Mouse (Mus musculus) common myeloid progenitor, adult 5-6 weeks (primary cell): Measurements from ENCODE around the gene Paqr4. TPM values are rescaled to one million over a fixed set of nuclear protein-coding genes. Genes with fewer than 3 reads are reported as not detected.

Source experiments
- ATAC-seq: replicated peaks from 2 replicates; pipeline ENCODE4 v1.8.0; 2016; ENCODE audit warnings: low read depth, mild to moderate bottlenecking, moderate TSS enrichment, inconsistent platforms; ENCODE audit not compliant: poor library complexity, severe bottlenecking
- total RNA-seq: library from RNA; stranded (forward); fragments of 200-1000, 187-1606 nt; gene quantifications from 2 replicates; pipeline ENCODE4 v1.2.3, GENCODE M21; 2017

The Paqr4 gene
- total RNA-seq, 1 experiment from 2014 or later = 5.3 TPM

DNA sequence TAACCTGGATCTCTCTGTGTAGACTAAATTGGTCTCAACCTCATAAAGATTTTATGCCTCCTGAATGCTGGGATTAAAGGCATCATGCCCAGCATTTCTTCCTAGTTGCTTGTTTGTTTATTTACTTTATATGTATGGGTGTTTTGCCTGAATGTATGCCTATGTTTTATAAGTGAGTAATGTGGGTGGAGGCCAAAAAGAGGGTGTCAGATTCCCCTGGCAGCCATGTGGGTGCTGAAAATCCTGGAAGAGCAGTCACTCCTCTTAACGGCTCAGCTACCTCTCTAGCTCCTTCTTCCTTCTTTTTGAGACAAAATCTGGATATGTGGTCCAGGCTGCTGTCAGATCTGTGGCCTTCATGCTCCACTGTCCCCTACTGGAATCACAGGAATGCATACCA is 10.2 kb downstream of the Paqr4 start:
- no peak for ATAC-seq

DNA sequence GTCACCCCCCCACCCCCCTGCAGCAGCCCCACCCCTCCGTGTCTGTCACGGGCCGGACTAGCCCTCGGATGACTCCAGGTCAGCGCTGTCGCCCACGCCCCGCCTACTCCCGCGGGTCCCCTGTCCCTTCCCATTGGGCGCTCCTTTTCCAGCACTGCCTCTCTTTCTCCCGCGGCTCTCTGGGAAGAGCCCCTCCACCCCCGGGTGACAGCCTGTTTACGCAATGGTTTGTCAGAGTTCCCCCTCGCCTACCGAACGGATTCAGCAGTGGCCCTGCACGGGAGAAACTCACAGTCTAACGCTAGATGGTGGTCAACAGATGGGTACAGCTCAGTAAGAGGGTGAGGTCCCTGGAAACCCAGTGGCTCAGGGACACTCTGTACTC is 13.9 kb downstream of the Paqr4 start:
- peak; percentile 85 for ATAC-seq

DNA sequence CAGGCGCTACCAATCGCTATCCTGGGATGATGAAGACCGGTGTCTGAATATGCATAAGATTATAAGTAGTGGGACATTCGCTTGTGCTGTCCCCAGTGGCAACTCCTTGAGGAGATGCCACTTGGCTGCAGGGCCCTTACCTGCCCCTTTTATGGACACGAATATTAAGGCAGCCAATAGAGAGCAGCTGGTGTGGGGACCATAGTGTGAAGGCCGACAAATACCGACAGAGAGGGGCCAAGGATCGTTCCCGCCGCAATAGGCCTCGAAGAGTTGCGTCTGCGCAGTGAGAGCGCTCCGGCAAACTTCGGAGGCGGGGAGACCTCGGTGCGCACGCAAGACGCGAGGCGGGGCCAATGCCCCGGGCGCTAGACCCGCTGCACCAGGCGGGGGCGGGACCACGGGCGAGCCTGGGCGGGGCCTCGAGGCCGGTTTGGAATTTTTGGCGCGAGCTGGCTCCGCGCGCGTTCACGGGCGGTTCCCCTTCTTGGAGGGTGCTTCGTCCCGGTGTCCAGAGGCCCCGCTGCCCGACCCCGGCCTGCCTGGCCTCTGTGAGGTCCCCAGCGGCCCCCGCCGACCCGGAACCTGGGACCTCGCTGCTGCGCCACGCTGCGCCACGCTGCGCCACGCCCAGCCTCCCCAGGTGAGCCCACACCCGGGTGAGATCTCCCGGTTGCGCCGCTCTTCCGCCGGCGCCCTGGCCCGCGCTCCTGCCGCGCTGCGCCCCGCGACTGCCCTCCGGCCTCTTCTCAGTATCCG is 14.5 kb downstream of the Paqr4 start, which contains the start of gene Pkmyt1:
TSS of gene Pkmyt1 (plus strand) at position 338 of the 759 bp plus-strand sequence.
- peak; percentile 85 for ATAC-seq

DNA sequence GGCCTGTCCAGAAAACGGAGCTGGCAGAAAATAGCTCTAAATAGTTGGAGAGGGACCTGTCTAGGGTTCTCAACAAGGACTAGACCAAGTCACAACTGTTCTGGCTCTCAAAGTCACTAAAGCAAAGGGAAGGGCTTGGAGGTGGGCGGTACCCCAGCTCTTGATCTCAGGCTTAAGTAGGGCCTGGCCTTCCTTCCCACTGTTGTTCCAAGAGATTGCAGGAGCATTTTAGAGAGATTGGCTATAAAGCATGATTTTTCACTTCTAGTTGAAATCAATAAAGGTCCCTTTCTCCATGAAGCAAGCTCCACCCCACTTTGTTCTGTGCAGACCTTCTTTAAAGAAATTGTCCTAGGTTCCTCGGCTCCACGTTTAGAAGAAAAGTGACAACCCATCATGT is 15.2 kb downstream of the Paqr4 start:
- no peak for ATAC-seq

DNA sequence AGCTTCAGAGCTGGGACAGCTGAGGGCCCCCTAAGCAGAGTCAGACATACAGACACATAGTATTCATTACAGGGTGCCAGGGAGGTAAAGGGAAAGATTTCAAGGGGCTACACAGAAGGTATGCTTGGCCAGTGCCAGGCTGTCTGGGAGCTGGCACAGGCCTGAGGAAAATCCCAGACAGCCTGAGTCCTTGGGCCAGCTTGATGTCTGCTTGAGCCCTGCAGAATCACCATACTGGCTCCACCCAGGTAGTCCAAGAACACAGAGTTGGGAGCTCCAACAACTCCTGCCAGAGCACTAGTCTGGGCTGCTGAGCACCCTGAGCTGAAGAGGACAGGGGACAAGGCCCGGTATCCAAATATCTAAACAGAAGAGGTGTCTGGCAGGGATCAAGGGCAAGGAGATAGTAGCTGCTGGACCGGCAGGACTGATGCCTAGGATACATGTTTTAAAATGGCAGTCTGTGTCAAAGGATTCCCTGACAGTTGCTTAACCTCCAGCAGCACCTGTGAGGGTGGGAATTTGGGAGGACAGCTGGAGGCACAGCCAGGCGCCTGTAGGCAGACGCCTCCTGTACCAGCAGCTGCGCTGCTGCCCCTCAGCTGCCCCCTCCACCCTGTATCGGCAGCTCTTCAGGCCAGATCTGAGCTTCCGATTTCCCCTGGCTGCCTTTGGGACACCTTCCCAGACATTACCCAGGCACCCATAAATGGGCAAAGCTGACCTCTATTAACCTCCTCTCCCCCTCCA is 18.1 kb downstream of the Paqr4 start, which contains the start of gene 1520401A03Rik:
TSS of gene 1520401A03Rik (minus strand) at position 408 of the 750 bp plus-strand sequence.
- no peak for ATAC-seq

DNA sequence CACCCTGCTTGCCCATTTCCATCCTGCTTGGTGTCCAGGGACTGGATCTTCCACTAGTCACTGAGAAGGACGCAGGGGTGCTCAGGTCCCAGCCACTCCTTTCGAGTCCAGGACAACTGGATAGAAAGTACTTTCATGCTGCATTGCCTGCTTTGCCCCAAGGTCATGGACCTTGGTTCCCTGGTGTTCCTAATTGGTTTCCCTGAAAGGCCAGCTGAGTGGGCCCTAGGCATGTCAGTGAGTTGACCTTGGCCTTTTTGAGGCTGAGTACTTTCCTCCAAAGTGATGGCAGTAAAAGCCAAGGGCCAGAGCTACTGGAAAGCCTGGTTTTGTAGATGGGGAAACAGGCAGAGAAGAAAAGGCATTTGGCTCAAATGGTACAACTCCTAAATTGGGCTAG is 18.8 kb downstream of the Paqr4 start:
- no peak for ATAC-seq

DNA sequence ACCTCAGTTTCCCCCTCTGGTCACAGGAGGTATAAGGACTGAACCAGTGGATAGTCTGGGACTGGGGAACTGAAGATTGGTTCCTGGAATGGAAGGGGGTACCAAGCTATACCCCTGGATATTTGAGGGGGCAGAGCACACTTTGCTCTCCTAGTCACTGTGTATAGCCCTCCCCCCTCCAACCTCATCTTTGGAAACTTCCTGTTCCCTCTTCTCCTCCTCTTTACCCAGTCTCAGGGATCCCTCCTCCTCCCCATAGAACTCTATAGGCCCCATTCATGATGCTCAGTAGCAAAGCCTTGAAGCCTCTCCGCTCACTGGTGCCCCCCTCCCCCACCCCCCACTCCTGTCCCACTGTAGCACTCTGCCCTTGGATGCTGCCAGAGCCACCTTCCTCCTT is 21.2 kb downstream of the Paqr4 start:
- ATAC-seq = 0 out of 2 replicates have a peak, but pooled peaks have one; percentile 15

DNA sequence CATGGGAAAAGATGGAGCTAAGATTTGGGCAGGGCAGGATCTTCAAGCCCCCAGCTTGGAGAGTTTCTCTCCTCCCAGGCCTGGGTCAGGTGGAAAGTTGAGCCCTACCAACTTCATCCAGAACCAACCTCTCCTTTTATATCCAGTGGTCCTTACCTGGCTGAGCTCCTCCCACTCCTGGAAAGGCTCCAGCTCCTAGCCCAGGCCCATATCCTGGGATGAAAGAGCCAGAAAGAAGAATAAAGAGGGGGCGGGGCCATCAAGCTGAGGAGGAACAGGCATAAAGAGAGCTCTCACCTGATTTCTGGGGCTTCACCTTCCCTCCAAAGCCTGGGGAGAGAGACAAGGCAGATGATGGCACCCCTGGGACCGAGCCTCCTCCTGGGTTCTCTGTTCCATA is 23.7 kb downstream of the Paqr4 start:
- no peak for ATAC-seq

DNA sequence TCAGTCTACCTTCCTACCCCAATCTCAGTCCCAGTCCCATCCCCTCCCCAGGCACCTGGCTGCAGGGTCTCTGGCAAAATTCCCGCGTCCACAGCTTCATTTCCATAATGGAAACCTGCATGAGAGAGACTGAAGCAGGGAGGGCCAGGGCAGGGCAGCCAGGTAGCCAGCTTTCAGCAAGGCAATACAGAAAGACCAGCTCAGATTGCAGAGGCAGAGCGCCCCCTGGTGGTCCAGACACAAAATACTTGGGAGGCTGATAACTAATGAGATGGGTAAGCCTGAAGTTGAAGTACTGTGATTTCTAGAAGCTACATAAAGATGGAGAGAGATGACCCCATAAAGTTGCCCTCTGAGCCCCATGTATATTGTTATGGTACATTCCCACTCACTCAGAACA is 34.5 kb downstream of the Paqr4 start:
- peak; percentile 90 for ATAC-seq

DNA sequence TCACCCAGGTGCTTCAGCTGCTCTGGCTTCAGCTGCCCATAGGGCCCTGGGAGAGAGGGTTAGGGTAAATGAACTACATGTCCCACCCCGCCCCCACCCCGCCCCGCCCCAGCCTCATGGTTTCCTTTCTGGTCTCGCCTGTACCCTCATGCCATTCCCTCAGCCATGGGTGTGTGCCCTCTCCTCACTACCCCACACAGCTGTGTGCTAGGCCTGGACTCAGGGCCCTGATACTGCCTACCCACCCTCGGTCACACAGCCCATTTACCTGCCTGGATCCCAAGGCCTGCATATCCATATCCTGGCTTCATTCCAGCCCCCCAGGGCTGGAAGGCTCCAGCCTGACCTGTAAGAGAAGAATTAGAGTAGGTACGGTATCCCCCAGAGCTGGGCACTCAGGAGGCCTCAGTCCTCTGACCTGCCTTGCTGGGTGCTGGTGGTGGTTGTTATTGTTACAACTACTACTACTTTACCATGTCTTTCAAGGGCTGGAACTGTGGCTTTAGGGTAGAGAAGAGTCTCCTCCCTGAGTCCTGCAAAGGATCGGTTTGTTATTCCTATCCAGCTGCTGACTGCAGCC is 35.1 kb downstream of the Paqr4 start:
- ATAC-seq = no peak

DNA sequence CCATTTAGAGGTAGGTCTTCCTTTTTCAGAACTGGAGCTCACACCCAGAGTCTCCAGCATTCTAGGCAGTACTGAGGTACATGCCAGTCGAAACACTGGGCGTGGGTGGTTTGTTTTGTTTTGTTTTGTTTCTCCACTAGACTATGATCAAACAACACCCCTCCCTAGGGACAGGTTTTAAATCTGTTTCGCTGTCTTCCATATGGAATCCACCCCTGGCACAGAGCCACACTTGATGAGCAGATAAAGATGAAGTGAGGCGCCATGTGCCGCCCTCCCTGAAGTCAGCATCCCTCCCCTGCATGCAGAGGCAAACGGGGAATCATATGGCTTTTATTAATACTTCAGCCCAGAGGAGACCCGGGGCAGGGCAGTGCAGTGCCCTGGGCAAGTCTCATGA is 35.9 kb downstream of the Paqr4 start:
- no peak for ATAC-seq

DNA sequence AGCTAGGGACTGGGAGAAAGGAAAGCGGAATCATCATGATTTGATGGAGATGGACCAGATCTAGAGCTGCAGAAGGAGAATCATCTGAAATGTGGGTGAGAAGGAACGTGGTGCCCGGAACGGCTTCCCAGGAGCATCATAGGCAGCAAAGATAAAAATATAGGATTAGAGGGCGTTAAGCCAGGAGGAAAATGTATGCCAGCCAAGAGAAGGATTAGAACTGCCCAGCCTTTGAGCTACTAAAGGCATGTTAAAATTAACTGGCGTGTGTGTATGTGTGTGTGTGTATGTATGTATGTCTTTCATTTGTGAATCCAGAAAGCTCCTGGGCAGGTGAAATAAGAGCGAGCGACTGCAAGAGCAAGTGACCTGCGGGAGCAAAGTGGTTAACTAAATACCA is 37.4 kb downstream of the Paqr4 start:
- no peak for ATAC-seq

DNA sequence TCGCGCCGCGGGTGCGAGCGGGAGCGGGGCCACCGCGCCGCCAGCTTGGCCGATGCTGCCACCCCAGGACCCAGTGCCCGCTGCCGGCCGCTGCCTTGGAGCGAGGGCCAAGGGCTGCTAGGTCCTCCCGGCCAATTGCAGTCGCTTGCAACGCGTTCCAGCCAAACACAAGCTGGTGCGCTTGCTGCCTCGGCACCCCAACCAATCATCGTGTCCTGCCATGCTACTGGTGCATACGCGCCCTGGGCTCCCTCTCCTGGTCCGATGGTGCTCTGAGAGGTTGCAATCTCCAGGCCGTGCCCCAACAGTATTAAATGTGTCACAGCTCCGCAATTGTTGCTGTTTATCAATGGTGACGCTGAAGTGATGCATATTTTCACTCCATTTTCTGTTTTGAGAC is 40.6 kb downstream of the Paqr4 start:
- ATAC-seq = peak; percentile 100

DNA sequence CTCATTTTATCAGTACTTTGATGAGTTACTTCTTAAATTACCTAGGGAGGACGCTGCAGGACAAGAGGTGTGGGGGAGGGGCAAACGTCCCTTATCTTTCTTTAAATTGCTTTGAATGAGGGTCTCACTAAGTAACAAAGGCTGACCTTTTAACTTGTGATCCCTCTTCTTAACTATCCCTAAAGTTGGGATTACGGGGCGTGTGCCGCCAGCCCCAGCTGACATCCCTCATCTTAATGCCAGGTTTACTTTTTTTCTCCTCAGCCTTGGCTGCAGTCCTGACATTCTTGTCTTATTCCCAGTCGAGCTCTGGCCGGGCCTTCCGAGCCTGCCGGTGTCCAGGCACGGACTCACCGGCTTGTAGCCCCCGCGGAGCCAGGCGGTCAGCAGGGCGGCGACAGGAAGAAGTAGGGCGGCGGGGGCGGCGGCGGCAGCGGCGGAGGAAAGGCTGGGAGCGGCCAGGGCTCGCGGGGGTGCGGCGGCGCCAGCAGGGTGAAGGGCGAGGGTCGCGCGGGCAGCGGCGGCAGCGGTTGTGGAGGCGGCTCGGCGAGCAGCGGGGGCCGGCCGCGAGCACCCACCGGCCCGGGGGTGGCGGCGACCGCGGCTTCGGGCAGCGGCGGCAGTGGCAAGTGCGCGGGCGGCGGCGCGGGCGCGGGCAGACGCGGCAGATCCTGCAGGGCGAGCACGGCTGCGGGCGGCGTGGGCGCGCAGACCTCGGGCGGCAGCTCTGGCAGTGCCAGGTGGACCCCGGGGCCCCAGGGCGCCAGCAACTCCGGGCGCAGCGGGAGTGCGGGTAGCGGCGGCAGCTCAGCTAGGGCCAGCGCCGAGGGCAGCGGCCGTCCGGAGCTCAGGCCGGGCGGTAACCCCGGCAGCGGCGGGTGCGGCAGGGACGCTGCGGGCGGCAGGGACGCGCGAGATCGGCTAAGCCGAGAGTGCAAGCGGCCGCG is 41.3 kb downstream of the Paqr4 start:
- no peak for ATAC-seq

DNA sequence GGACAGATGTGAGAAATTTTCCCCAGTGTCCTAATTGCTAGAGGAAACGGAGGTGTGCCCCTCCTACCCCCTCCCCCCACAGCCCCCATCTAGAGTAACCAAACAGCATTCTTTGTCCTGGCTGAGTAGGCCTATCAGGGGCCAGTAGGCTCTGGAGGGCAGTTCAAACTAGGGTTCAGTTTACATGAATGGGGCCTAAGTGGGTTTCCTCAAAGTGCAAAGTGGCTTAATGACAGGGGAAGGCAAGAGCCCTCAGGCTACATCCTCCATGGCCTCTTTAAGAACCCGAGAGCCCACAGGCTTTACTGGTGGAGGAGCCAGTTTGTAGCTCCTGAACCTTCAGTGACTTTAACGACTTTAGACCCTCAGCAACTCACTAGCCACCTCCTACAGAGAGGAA is 44.9 kb downstream of the Paqr4 start:
- ATAC-seq = no peak

DNA sequence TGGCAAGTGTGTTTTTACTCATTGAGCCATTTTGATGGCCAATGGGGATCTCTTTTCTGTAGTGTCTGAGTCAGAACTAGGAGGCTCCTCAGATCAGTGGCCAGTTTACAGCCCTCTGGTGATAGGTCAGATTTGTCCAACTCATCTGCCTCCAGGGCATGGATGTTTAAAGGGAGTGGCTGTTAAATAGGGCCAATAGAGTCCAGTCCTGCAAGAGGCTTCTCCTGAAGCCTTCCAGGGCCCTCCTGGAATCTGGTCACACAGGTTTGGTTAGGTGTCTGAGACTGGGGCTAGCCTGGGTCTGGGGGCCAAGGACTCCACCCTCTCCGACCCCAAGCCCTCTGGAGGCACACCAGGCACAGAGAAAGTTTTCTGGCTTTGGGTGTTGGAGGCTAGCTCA is 46.2 kb downstream of the Paqr4 start:
- ATAC-seq = no peak
